Mouse (Mus musculus) embryo, embryonic 11 days (tissue): ENCODE results near the gene Mms22l.
"Not testable (repeated sequence)": the region's sequence is repeated elsewhere in the genome, so short reads cannot be mapped to it uniquely, and the experiment has no call there.

Source experiments
- DNase-seq: peaks from one replicate; pipeline ENCODE4 v3.0.0-alpha.2; 2015

Mms22l gene

DNA sequence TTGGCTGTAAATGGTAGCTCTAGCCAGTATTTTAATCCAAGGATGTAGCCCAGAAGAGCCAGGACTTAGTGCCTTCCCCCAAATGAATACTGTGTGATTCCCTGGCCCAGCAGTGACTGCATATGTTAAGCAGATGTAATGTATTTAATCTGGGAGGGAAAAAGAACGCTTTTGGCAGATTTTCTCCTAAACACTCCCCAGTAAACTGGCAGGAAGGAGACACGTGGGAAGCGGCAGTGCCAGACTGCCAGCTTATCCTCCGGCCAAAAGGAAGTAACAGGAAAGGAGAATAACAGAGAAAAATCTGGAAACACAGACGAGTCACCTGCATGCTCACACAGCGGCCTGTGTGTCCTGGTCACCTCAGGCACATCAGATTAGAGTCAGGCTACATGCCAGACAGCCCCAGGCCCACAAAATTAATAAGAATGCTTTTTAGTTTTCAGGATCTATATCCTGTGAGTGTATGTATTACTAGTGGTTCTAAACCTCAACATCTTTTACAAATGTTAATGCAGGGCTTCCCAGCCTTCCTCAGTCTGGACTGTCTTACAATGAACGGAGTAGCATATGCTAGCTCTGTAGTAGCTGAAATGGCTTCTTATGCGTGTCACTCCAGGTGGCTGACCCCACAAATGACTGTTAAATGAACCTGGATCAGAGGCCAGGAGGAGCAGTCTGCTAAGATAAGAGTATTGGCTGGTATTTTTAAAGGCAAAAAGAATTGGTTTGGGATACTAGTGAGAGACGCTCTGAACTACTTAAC is 125.4 kb downstream of the Mms22l start:
- no peak for DNase-seq

- no peak for DNase-seq
These were observed 129.8 kb downstream of the Mms22l start for GRCm38 (mm10) chr4:24625951-24626584.

DNA sequence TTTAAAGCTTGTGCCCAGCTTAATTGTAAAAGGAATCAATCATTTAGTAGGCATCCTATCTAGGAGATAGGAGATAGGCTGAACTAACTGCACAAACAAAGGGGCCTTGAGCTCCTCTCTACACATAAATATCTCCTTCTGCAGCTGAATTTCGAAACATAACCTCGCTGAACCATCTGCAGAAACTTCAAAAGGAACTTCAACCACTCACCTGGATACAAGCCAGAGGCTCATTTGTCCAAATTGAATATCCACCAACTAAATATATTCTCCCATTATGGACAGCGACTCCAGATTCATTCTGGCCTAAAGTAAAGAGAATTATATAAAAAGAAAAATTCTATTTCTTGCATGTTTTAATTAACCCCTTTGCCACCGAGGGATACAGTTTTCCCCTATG is 130.4 kb downstream of the Mms22l start:
- DNase-seq: no peak

DNA sequence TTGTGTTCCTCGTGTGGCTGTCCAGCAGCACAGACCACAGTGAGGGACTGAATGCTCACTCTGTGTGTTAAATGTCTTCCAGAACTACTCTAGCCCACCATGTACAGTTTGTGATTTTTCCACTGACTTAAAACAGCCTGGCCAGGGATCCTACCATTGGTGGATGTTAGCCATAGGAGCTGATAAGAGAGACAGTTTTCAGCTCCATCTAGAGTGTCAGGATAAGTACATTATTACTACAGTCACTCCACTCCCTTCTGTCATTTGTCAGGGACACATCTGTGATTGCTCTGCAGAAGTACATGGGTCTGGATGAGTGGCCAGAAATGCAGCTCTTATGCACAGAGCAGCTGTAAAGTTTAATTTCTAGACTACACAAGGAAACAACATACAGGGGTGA is 131.6 kb downstream of the Mms22l start:
- no peak for DNase-seq

GRCm38 (mm10) chr4:24630430-24630829 is 134.2 kb downstream of the Mms22l start:
- DNase-seq: no peak

DNA sequence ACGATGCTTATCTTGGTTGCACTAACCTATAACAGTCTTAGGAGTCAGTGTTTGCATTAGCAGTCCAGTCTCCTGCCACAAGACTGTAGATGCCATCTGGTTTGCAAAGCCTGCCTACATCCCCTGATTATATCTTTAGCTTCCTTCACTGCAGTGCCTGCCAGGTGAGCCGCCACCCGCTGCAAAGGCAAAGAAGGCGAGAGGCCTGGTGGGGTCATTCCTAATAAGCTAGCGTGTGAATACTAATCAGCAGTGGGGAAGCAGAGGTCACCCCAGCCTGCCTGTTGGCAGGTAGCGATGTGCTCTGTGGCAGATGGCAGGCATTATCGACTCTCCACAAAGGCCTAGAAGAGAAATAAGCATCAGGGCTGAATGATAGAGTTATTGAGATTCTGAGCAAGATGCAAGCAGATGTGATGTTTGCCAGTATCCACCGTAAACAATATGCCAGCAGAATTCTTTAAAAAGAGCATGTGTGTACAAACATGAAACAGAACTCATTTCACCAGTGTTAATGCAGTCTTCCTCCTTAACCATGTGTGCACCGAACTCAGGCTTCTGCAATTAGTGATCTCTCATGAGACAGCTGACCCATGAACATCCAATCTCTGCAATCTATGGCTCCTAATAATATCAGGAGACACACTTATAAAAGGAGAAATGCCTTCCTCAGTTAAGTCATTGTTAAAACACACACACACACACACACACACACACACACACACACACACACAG is 135.1 kb downstream of the Mms22l start:
- DNase-seq: no peak

DNA sequence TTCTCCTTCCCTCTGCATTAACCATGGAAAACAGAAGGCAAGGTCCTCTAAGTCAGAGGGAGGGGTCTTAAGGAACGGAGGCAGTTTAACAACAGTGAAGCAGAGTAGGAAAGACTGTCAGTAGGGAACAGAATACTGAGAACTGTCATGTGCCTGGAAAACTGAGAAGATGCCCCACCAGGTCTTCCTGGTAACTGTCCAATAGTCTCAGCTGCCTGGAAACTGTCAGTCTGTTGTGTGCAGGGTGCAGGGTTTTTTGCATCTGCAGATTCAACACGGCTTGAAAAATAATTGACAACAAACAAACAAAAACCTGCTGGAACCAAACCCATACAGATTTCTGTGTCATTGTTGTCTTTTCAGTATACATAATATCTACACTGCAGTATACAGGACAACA is 146.1 kb downstream of the Mms22l start:
- DNase-seq: no peak

- not testable (repeated sequence) for DNase-seq
These were observed 148.5 kb downstream of the Mms22l start for GRCm38 (mm10) chr4:24644735-24645134.
